Mouse (Mus musculus) embryonic stem cell, embryonic (primary cell): ENCODE measurements around the gene Crkl.

Source experiments
- CTCF ChIA-PET, 4 experiments: fragments of 300-600 bp in 2 of 4; fragments of 350-600 bp in 2 of 4; sonication (Branson Sonifier 250); formaldehyde crosslinking; loops; one replicate each; lab custom pipeline; 2022; ENCODE audit warnings: inconsistent platforms in 2 of 4; lab: Charles Lee
- POLR2A ChIA-PET, 4 experiments: fragments of 300-600 bp in 2 of 4; fragments of 350-600 bp in 2 of 4; sonication (Branson Sonifier 250); formaldehyde crosslinking; loops; one replicate each; lab custom pipeline; 2022; ENCODE audit warnings: antibody characterized with exemption in 4 of 4, inconsistent platforms in 1 of 4; lab: Charles Lee

The Crkl gene

GRCm38 (mm10) chr16:17451541-17452372, at the start of gene Crkl:
Crkl (plus strand) TSS chr16:17451987.
- ChIA-PET CTCF (interaction anchor here (0.6 to 1.6 kb wide), 8 partner anchors 8 to 167 kb away, joined by 3 to 5 read pairs (median 3); partner anchors contain the start of gene P2rx6 (in 1 of the 4)), POLR2A (interaction anchor here in 3 of 4 experiments (0.6 to 2.4 kb wide), 59 partner anchors 8 to 1393 kb away, joined by 3 to 16 read pairs (median 3); partner anchors contain the start of genes Lztr1 (in 3 of the 3), Pi4ka (in 3 of the 3), Snap29 (in 3 of the 3) and Aifm3 (in 1 of the 3))

- CTCF ChIA-PET = interaction anchor here in 2 of 4 experiments (0.6 to 1.0 kb wide), 5 partner anchors 20 to 71 kb away, joined by 3 to 7 read pairs (median 3); no protein-coding TSS in a partner anchor
- POLR2A ChIA-PET = interaction anchor here in 2 of 4 experiments (0.6 to 1.3 kb wide), 5 partner anchors 21 to 105 kb away, joined by 3 read pairs; partner anchors contain the start of gene Lztr1 (in 1 of the 2)
Measured at GRCm38 (mm10) chr16:17402855-17403254, 48.9 kb upstream of the Crkl start.

- ChIA-PET POLR2A (interaction anchor here in 3 of 4 experiments (0.6 to 2.3 kb wide), 35 partner anchors 8 to 522 kb away, joined by 3 to 16 read pairs (median 4); partner anchors contain the start of genes Crkl (in 2 of the 3), Thap7 (in 2 of the 3), 2610318N02Rik (in 1 of the 3) and Lztr1 (in 1 of the 3)), CTCF (interaction anchor here in 3 of 4 experiments (0.6 to 2.1 kb wide), 5 partner anchors 27 to 153 kb away, joined by 3 to 10 read pairs (median 3); partner anchors contain the start of gene Crkl (in 1 of the 3))
Measured at GRCm38 (mm10) chr16:17405271-17405696, 46.5 kb upstream of the Crkl start.

GRCm38 (mm10) chr16:17405736-17406443, 45.9 kb upstream of the Crkl start, which contains the start of the genes Snap29 and Pi4ka:
Snap29 (plus strand) TSS chr16:17405986.
Pi4ka (minus strand) TSS chr16:17406314.
- ChIA-PET POLR2A (interaction anchor here in 3 of 4 experiments (0.5 to 2.3 kb wide), 41 partner anchors 8 to 522 kb away, joined by 3 to 16 read pairs (median 4); partner anchors contain the start of genes Crkl (in 3 of the 3), 2610318N02Rik (in 2 of the 3), Thap7 (in 2 of the 3) and Lztr1 (in 1 of the 3)), CTCF (interaction anchor here in 3 of 4 experiments (0.6 to 2.1 kb wide), 5 partner anchors 26 to 153 kb away, joined by 3 to 10 read pairs (median 3); partner anchors contain the start of gene Crkl (in 1 of the 3))

- CTCF ChIA-PET = no interaction called here
- POLR2A ChIA-PET = interaction anchor here in 3 of 4 experiments (0.5 to 2.3 kb wide), 18 partner anchors 9 to 521 kb away, joined by 3 to 16 read pairs (median 4); partner anchors contain the start of genes Crkl (in 2 of the 3), 2610318N02Rik (in 1 of the 3), Slc25a1 (in 1 of the 3) and Smpd4 (in 1 of the 3)
Measured at GRCm38 (mm10) chr16:17406512-17407231, 45.1 kb upstream of the Crkl start.

GRCm38 (mm10) chr16:17409046-17409445, 42.7 kb upstream of the Crkl start:
- ChIA-PET CTCF (no interaction called here), POLR2A (interaction anchor here in 2 of 4 experiments (0.6 to 2.5 kb wide), 5 partner anchors 9 to 132 kb away, joined by 3 to 21 read pairs (median 5); partner anchors contain the start of gene Crkl (in 1 of the 2))

- ChIA-PET POLR2A (interaction anchor here in 3 of 4 experiments (0.7 to 2.5 kb wide), 11 partner anchors 11 to 278 kb away, joined by 3 to 21 read pairs (median 4); partner anchors contain the start of genes Crkl (in 2 of the 3) and Sdf2l1 (in 1 of the 3)), CTCF (interaction anchor here in 1 of 4 experiments (0.6 to 1.6 kb wide), 3 partner anchors 10 to 148 kb away, joined by 3 to 4 read pairs (median 4); no protein-coding TSS in a partner anchor)
Measured at GRCm38 (mm10) chr16:17410209-17410608, 41.6 kb upstream of the Crkl start.

GRCm38 (mm10) chr16:17423021-17423420, 28.8 kb upstream of the Crkl start:
- ChIA-PET CTCF (interaction anchor here in 3 of 4 experiments (0.6 to 1.5 kb wide), 6 partner anchors 9 to 255 kb away, joined by 3 to 7 read pairs (median 5); partner anchors contain the start of gene Tmem191c (in 1 of the 3)), POLR2A (interaction anchor here in 3 of 4 experiments (0.6 to 2.1 kb wide), 35 partner anchors 8 to 352 kb away, joined by 3 to 21 read pairs (median 4); partner anchors contain the start of genes Pi4ka (in 3 of the 3), Snap29 (in 3 of the 3), Crkl (in 2 of the 3) and 2610318N02Rik (in 1 of the 3))

- POLR2A ChIA-PET = interaction anchor here (0.6 to 4.2 kb wide), 13 partner anchors 9 to 1876 kb away, joined by 3 to 12 read pairs (median 4); partner anchors contain the start of genes Crkl (in 2 of the 4), Ccdc116 (in 1 of the 4), Pi4ka (in 1 of the 4) and Snap29 (in 1 of the 4)
- CTCF ChIA-PET = interaction anchor here (0.6 to 2.5 kb wide), 33 partner anchors 9 to 1223 kb away, joined by 3 to 10 read pairs (median 4); partner anchors contain the start of genes 2610318N02Rik (in 2 of the 4), Snap29 (in 2 of the 4) and Pi4ka (in 1 of the 4)
Measured at GRCm38 (mm10) chr16:17432576-17432975, 19.2 kb upstream of the Crkl start.

GRCm38 (mm10) chr16:17452373-17452715, 557 bp downstream of the Crkl start:
- POLR2A ChIA-PET = interaction anchor here in 3 of 4 experiments (0.6 to 2.4 kb wide), 36 partner anchors 11 to 1392 kb away, joined by 3 to 16 read pairs (median 3); partner anchors contain the start of genes Lztr1 (in 3 of the 3), Pi4ka (in 3 of the 3), Snap29 (in 3 of the 3) and P2rx6 (in 1 of the 3)
- CTCF ChIA-PET = interaction anchor here (0.6 to 1.6 kb wide), 5 partner anchors 22 to 109 kb away, joined by 3 to 5 read pairs (median 3); partner anchors contain the start of gene P2rx6 (in 1 of the 4)

GRCm38 (mm10) chr16:17456901-17457300, 5.1 kb downstream of the Crkl start:
- ChIA-PET POLR2A (interaction anchor here in 2 of 4 experiments (1.0 to 1.9 kb wide), 3 partner anchors 10 to 31 kb away, joined by 4 to 6 read pairs (median 4); no protein-coding TSS in a partner anchor), CTCF (interaction anchor here in 1 of 4 experiments (1.0 kb wide), 1 partner anchor 17 kb away, joined by 6 read pairs; no protein-coding TSS in a partner anchor)

- ChIA-PET CTCF (interaction anchor here in 3 of 4 experiments (0.6 to 1.8 kb wide), 9 partner anchors 9 to 380 kb away, joined by 3 to 9 read pairs (median 3); partner anchors contain the start of gene Crkl (in 1 of the 3)), POLR2A (interaction anchor here in 2 of 4 experiments (0.6 to 2.0 kb wide), 13 partner anchors 9 to 225 kb away, joined by 3 to 6 read pairs (median 3); partner anchors contain the start of genes Crkl (in 2 of the 2) and Smpd4 (in 1 of the 2))
Measured at GRCm38 (mm10) chr16:17460254-17460653, 8.5 kb downstream of the Crkl start.

- CTCF ChIA-PET = interaction anchor here in 1 of 4 experiments (4.8 kb wide), 1 partner anchor 12 kb away, joined by 20 read pairs; no protein-coding TSS in a partner anchor
- POLR2A ChIA-PET = interaction anchor here in 2 of 4 experiments (1.1 to 1.6 kb wide), 3 partner anchors 10 to 48 kb away, joined by 3 to 4 read pairs (median 3); partner anchors contain the start of gene Crkl (in 1 of the 2)
Measured at GRCm38 (mm10) chr16:17461596-17461995, 9.8 kb downstream of the Crkl start.

- ChIA-PET POLR2A (interaction anchor here (0.6 to 2.2 kb wide), 16 partner anchors 9 to 304 kb away, joined by 3 to 8 read pairs (median 3); partner anchors contain the start of gene Crkl (in 2 of the 4)), CTCF (interaction anchor here in 2 of 4 experiments (2.0 to 4.8 kb wide), 2 partner anchors 11 kb away, joined by 7 to 20 read pairs; no protein-coding TSS in a partner anchor)
Measured at GRCm38 (mm10) chr16:17463184-17463583, 11.4 kb downstream of the Crkl start.
